Mouse (Mus musculus) heart, postnatal 0 days (tissue): ENCODE measurements at regions not wholly inside any gene's neighbourhood (a gene's known extent, or its start where the extent isn't known, plus 50 kb on each side); places are given as distances from the start of the nearest gene placed in this dataset.

Experiments
- ATAC-seq: fragments of 200-750 bp; cut with Nextera tagmentation; 2 replicates; pipeline ENCODE4 v1.8.0; 2017; ENCODE audit warnings: low read depth, moderate number of reproducible peaks, moderate library complexity; ENCODE audit not compliant: insufficient read depth
- DNase-seq: peaks from one replicate; pipeline ENCODE4 v3.0.0-alpha.2; 2016; ENCODE audit warnings: low spot score
- H3K27ac ChIP-seq: fragments of 300-500 bp; sonication (generic); 2 replicates; pipeline ENCODE4 v1.5.1; 2014; ENCODE audit warnings: low read depth, mild to moderate bottlenecking
- H3K27me3 ChIP-seq: fragments of 300-500 bp; sonication (generic); 2 replicates; pipeline ENCODE4 v1.6.1; 2014; ENCODE audit warnings: low read length, mixed read lengths; ENCODE audit not compliant: control insufficient read depth, insufficient read depth
- H3K36me3 ChIP-seq: fragments of 300-500 bp; sonication (generic); replicated peaks from 2 replicates; pipeline ENCODE4 v1.6.1; 2014; ENCODE audit warnings: low read length, mixed read lengths; ENCODE audit not compliant: control insufficient read depth, insufficient read depth
- H3K4me1 ChIP-seq: fragments of 300-500 bp; sonication (generic); 2 replicates; pipeline ENCODE4 v1.6.1; 2014; ENCODE audit warnings: antibody characterized with exemption; ENCODE audit not compliant: control insufficient read depth, insufficient read depth
- H3K4me2 ChIP-seq: fragments of 300-500 bp; sonication (generic); 2 replicates; pipeline ENCODE4 v1.6.1; 2014; ENCODE audit warnings: low read depth, mild to moderate bottlenecking, low read length, moderate library complexity
- H3K4me3 ChIP-seq: fragments of 300-500 bp; sonication (generic); 2 replicates; pipeline ENCODE4 v1.5.1; 2014; ENCODE audit warnings: low read depth, low read length
- H3K9ac ChIP-seq: fragments of 300-500 bp; sonication (generic); replicated peaks from 2 replicates; pipeline ENCODE4 v1.6.1; 2014; ENCODE audit warnings: low read depth, low read length, mixed read lengths
- H3K9me3 ChIP-seq: fragments of 300-500 bp; sonication (generic); replicated peaks from 2 replicates; pipeline ENCODE4 v1.6.1; 2016; ENCODE audit warnings: low read length; ENCODE audit not compliant: control insufficient read depth
- CTCF ChIP-seq: IDR thresholded peaks from 2 replicates; pipeline ENCODE4 v1.5.1; 2016; ENCODE audit warnings: antibody characterized with exemption, control low read depth, low read depth
- EP300 ChIP-seq: IDR thresholded peaks from 2 replicates; pipeline ENCODE4 v1.6.1; 2016; ENCODE audit warnings: antibody characterized with exemption, low read depth
- WGBS: fragments of 180-500 bp; shearing (Covaris S2); extraction: QIAGEN DNeasy Blood & Tissue Kit; methylation state at CpG from one replicate; pipeline ENCODE4 v1.1.7; 2014; 5-methylcytosine and 5-hydroxymethylcytosine counted together

- H3K4me1 ChIP-seq = no peaks in the 10 kb centered on the region
- ATAC-seq = no peak
- H3K27me3 ChIP-seq = no peaks in the 10 kb centered on the region
- H3K36me3 ChIP-seq = no peaks in the 10 kb centered on the region
- no peak for DNase-seq
- no peak overlapping the region for H3K27ac ChIP-seq
- H3K4me3 ChIP-seq = no peak overlapping the region
- 70% methylated on average over 3 of the region's 3 CpGs for WGBS
- H3K4me2 ChIP-seq = no peak overlapping the region
- H3K9me3 ChIP-seq = no peaks in the 10 kb centered on the region
- H3K9ac ChIP-seq = no peak overlapping the region
- TF ChIP-seq EP300 (no peak), CTCF (no peak)
These were observed 497.2 kb downstream of the Bnc2 start for GRCm38 (mm10) chr4:84177827-84178226.

GRCm38 (mm10) chr4:84184436-84184835 is 490.6 kb downstream of the Bnc2 start:
- Histone ChIP-seq H3K27me3 (no peaks in the 10 kb centered on the region), H3K27ac (no peak overlapping the region), H3K4me1 (no peaks in the 10 kb centered on the region), H3K4me3 (no peak overlapping the region), H3K9ac (no peak overlapping the region), H3K36me3 (no peaks in the 10 kb centered on the region), H3K4me2 (no peak overlapping the region), H3K9me3 (no peaks in the 10 kb centered on the region)
- TF ChIP-seq CTCF (no peak), EP300 (no peak)
- DNase-seq = no peak
- WGBS = 76% methylated on average over 4 of the region's 4 CpGs
- no peak for ATAC-seq

GRCm38 (mm10) chr4:84184844-84185243 is 490.2 kb downstream of the Bnc2 start:
- no peak for DNase-seq
- TF ChIP-seq CTCF (no peak), EP300 (no peak)
- no peaks in the 10 kb centered on the region for H3K36me3 ChIP-seq
- H3K9me3 ChIP-seq = no peaks in the 10 kb centered on the region
- no peaks in the 10 kb centered on the region for H3K27me3 ChIP-seq
- ATAC-seq = no peak
- no peak overlapping the region for H3K4me2 ChIP-seq
- no peak overlapping the region for H3K27ac ChIP-seq
- WGBS = 82% methylated on average over 6 of the region's 6 CpGs
- no peak overlapping the region for H3K9ac ChIP-seq
- H3K4me3 ChIP-seq = no peak overlapping the region
- H3K4me1 ChIP-seq = no peaks in the 10 kb centered on the region

- WGBS = 69% methylated on average over 12 of the region's 12 CpGs
- Histone ChIP-seq H3K36me3 (no peaks in the 10 kb centered on the region), H3K9me3 (no peaks in the 10 kb centered on the region), H3K4me1 (no peaks in the 10 kb centered on the region), H3K27me3 (no peaks in the 10 kb centered on the region), H3K4me3 (no peak overlapping the region), H3K4me2 (no peak overlapping the region), H3K9ac (no peak overlapping the region), H3K27ac (no peak overlapping the region)
- TF ChIP-seq EP300 = no peak
- TF ChIP-seq CTCF = no peak
- DNase-seq (no peak), ATAC-seq (no peak)
These were observed 485.8 kb downstream of the Bnc2 start for GRCm38 (mm10) chr4:84189315-84189714.

- Histone ChIP-seq H3K9me3 (no peaks in the 10 kb centered on the region), H3K27me3 (no peaks in the 10 kb centered on the region), H3K27ac (no peak overlapping the region), H3K36me3 (no peaks in the 10 kb centered on the region), H3K9ac (no peak overlapping the region), H3K4me3 (no peak overlapping the region), H3K4me1 (no peaks in the 10 kb centered on the region), H3K4me2 (no peak overlapping the region)
- TF ChIP-seq CTCF (no peak), EP300 (no peak)
- DNase-seq (no peak), ATAC-seq (no peak)
- WGBS = 59% methylated on average over 2 of the region's 2 CpGs
These were observed 483.8 kb downstream of the Bnc2 start for GRCm38 (mm10) chr4:84191303-84191702.

GRCm38 (mm10) chr4:84192301-84192700 is 482.8 kb downstream of the Bnc2 start:
- Histone ChIP-seq H3K4me3 (no peak overlapping the region), H3K27ac (no peak overlapping the region), H3K9me3 (no peaks in the 10 kb centered on the region), H3K4me1 (no peaks in the 10 kb centered on the region), H3K36me3 (no peaks in the 10 kb centered on the region), H3K9ac (no peak overlapping the region), H3K4me2 (no peak overlapping the region), H3K27me3 (no peaks in the 10 kb centered on the region)
- 61% methylated on average over 2 of the region's 2 CpGs for WGBS
- no peak for TF ChIP-seq EP300
- no peak for TF ChIP-seq CTCF
- ATAC-seq (no peak), DNase-seq (no peak)
